Mouse (Mus musculus) cerebellum, adult 2 months (tissue): ENCODE data around the gene Capn15.

Source experiments
- CTCF ChIP-seq: fragments of 200-500 bp; IDR thresholded peaks from 2 replicates; pipeline ENCODE4 v1.5.1; 2011; ENCODE audit warnings: low read depth, mild to moderate bottlenecking, control low read depth, low read length, moderate library complexity, borderline replicate concordance; ENCODE audit not compliant: insufficient read depth
- POLR2A ChIP-seq: fragments of 200-500 bp; IDR thresholded peaks from 2 replicates; pipeline ENCODE4 v1.6.1; 2011; ENCODE audit warnings: low read length, control low read depth, borderline replicate concordance; ENCODE audit not compliant: insufficient read depth

- no peak for TF ChIP-seq CTCF
- no peak for TF ChIP-seq POLR2A
These were observed 42.7 kb upstream of the Capn15 start for GRCm38 (mm10) chr17:26028261-26028660.
